Mouse (Mus musculus): Measurements from ENCODE around the gene H2afv.

GRCm38 (mm10) chr11:6480681-6481405 is 36.6 kb upstream of the H2afv start:
- TF ChIP-seq CTCF (IDR thresholded peaks at IDR 0.05; ENCODE audit: extremely low read depth, insufficient read depth, insufficient read length, insufficient replicate concordance), result no peak
- TF ChIP-seq POLR2A (IDR thresholded peaks at IDR 0.05; ENCODE audit: low read depth, low read length), result no peak

Measured in spleen, adult 2 months (tissue).